Mouse (Mus musculus): ENCODE data around the gene Slc17a9.

Gene Slc17a9

GRCm38 (mm10) chr2:180754976-180755688 is 30.1 kb downstream of the Slc17a9 start:
- no peak for DNase-seq (ENCODE audit: low read depth, low spot score)

- peak; percentile 79 for DNase-seq (ENCODE audit: low read depth, low spot score)
Measured at GRCm38 (mm10) chr2:180755896-180756295, 30.8 kb downstream of the Slc17a9 start.

- DNase-seq (ENCODE audit: low read depth, low spot score), result no peak
Measured at GRCm38 (mm10) chr2:180756786-180757185, 31.7 kb downstream of the Slc17a9 start.

- DNase-seq (ENCODE audit: low read depth, low spot score), result peak; percentile 65
Measured at GRCm38 (mm10) chr2:180758513-180759263, 33.6 kb downstream of the Slc17a9 start.

GRCm38 (mm10) chr2:180764986-180765385 is 39.9 kb downstream of the Slc17a9 start:
- no peak for DNase-seq (ENCODE audit: low read depth, low spot score)

- DNase-seq (ENCODE audit: low read depth, low spot score), result no peak
Measured at GRCm38 (mm10) chr2:180765713-180766112, 40.6 kb downstream of the Slc17a9 start.

GRCm38 (mm10) chr2:180775223-180775622 is 50.2 kb downstream of the Slc17a9 start:
- no peak for DNase-seq (ENCODE audit: low read depth, low spot score)

GRCm38 (mm10) chr2:180775641-180776040 is 50.6 kb downstream of the Slc17a9 start:
- no peak for DNase-seq (ENCODE audit: low read depth, low spot score)

- no peak for DNase-seq (ENCODE audit: low read depth, low spot score)
Measured at GRCm38 (mm10) chr2:180776793-180777192, 51.7 kb downstream of the Slc17a9 start, which contains the start of gene Bhlhe23. Gene Bhlhe23 (minus strand): TSS chr2:180776900.

GRCm38 (mm10) chr2:180779226-180780104 is 54.4 kb downstream of the Slc17a9 start:
- peak; percentile 54 for DNase-seq (ENCODE audit: low read depth, low spot score)

GRCm38 (mm10) chr2:180780282-180780681 is 55.2 kb downstream of the Slc17a9 start:
- no peak for DNase-seq (ENCODE audit: low read depth, low spot score)

- DNase-seq (ENCODE audit: low read depth, low spot score), result peak; percentile 46
Measured at GRCm38 (mm10) chr2:180786732-180787131, 61.7 kb downstream of the Slc17a9 start.

- no peak for DNase-seq (ENCODE audit: low read depth, low spot score)
Measured at GRCm38 (mm10) chr2:180787566-180788232, 62.6 kb downstream of the Slc17a9 start.

GRCm38 (mm10) chr2:180788386-180788785 is 63.3 kb downstream of the Slc17a9 start:
- no peak for DNase-seq (ENCODE audit: low read depth, low spot score)

- DNase-seq (ENCODE audit: low read depth, low spot score), result no peak
Measured at GRCm38 (mm10) chr2:180788843-180789242, 63.8 kb downstream of the Slc17a9 start.

GRCm38 (mm10) chr2:180791674-180792073 is 66.6 kb downstream of the Slc17a9 start:
- peak; percentile 65 for DNase-seq (ENCODE audit: low read depth, low spot score)
